Mouse (Mus musculus): Measurements from ENCODE around the gene Gpr15. TPM values are rescaled to one million over a fixed set of nuclear protein-coding genes. Genes with fewer than 3 reads are reported as not detected.
A peak's percentile ranks its signal among the peaks of the same experiment; 100 is the strongest.

Gene Gpr15
- polyA plus RNA-seq, 1 experiment from 2014 or later: 0.11 TPM

- no peaks in the 10 kb centered on the region for H3K9me3 ChIP-seq
- H3K4me1 ChIP-seq: no peaks in the 10 kb centered on the region; the same call in 1 of the 2 replicates
- WGBS: 96% methylated on average over 3 of the region's 3 CpGs
- no peak for ATAC-seq (ENCODE audit: low FRiP score)
- H3K9ac ChIP-seq: no peak overlapping the region
- no peaks in the 10 kb centered on the region for H3K27me3 ChIP-seq
- no peak overlapping the region for H3K27ac ChIP-seq
- peaks cover 32% of the 10 kb centered on the region for H3K36me3 ChIP-seq (replicated peaks)
- no peak overlapping the region for H3K4me2 ChIP-seq
- no peak overlapping the region for H3K4me3 ChIP-seq (replicated peaks)
These were observed 42.2 kb downstream of the Gpr15 start for GRCm38 (mm10) chr16:58676633-58677032.

GRCm38 (mm10) chr16:58676156-58676555 is 42.7 kb downstream of the Gpr15 start:
- ATAC-seq (ENCODE audit: low FRiP score): no peak
- H3K4me1 ChIP-seq: peaks cover 4% of the 10 kb centered on the region
- 89% methylated on average over 7 of the region's 7 CpGs for WGBS
- H3K36me3 ChIP-seq (replicated peaks): peaks cover 32% of the 10 kb centered on the region
- H3K9ac ChIP-seq: no peak overlapping the region
- no peaks in the 10 kb centered on the region for H3K9me3 ChIP-seq
- H3K27ac ChIP-seq: no peak overlapping the region
- no peaks in the 10 kb centered on the region for H3K27me3 ChIP-seq
- no peak overlapping the region for H3K4me3 ChIP-seq (replicated peaks)
- H3K4me2 ChIP-seq: no peak overlapping the region

- Histone ChIP-seq H3K27me3 (no peaks in the 10 kb centered on the region), H3K9ac (no peak overlapping the region), H3K4me2 (no peak overlapping the region), H3K36me3 (replicated peaks) (peaks cover 32% of the 10 kb centered on the region), H3K4me1 (peaks cover 10% of the 10 kb centered on the region), H3K4me3 (replicated peaks) (no peak overlapping the region), H3K9me3 (no peaks in the 10 kb centered on the region), H3K27ac (no peak overlapping the region)
- 93% methylated on average over 13 of the region's 13 CpGs for WGBS
- ATAC-seq (ENCODE audit: low FRiP score): no peak
These were observed 43.6 kb downstream of the Gpr15 start for GRCm38 (mm10) chr16:58675256-58675655.

GRCm38 (mm10) chr16:58673811-58674410 is 45.0 kb downstream of the Gpr15 start:
- H3K4me3 ChIP-seq (replicated peaks): no peak overlapping the region
- peaks cover 10% of the 10 kb centered on the region for H3K4me1 ChIP-seq
- WGBS: 94% methylated on average over 15 of the region's 15 CpGs
- no peak overlapping the region for H3K27ac ChIP-seq
- no peak for ATAC-seq (ENCODE audit: low FRiP score)
- no peak overlapping the region for H3K4me2 ChIP-seq
- H3K9me3 ChIP-seq: no peaks in the 10 kb centered on the region
- H3K36me3 ChIP-seq (replicated peaks): peaks cover 32% of the 10 kb centered on the region
- H3K27me3 ChIP-seq: no peaks in the 10 kb centered on the region
- H3K9ac ChIP-seq: no peak overlapping the region

GRCm38 (mm10) chr16:58672396-58672795 is 46.5 kb downstream of the Gpr15 start:
- no peak for ATAC-seq (ENCODE audit: low FRiP score)
- WGBS: 92% methylated on average over 13 of the region's 13 CpGs
- Histone ChIP-seq H3K27me3 (no peaks in the 10 kb centered on the region), H3K9ac (no peak overlapping the region), H3K36me3 (replicated peaks) (peaks cover 23% of the 10 kb centered on the region), H3K4me1 (peaks cover 10% of the 10 kb centered on the region), H3K4me3 (replicated peaks) (no peak overlapping the region), H3K27ac (no peak overlapping the region), H3K9me3 (no peaks in the 10 kb centered on the region), H3K4me2 (no peak overlapping the region)

- peak overlapping the region; percentile 83; the same call in 1 of the 2 replicates for H3K9ac ChIP-seq
- ATAC-seq (ENCODE audit: low FRiP score): no peak
- H3K4me3 ChIP-seq (replicated peaks): peak overlapping the region; percentile 93
- H3K4me2 ChIP-seq: peak overlapping the region; percentile 72
- 77% methylated on average over 8 of the region's 8 CpGs for WGBS
- no peaks in the 10 kb centered on the region for H3K27me3 ChIP-seq
- peaks cover 10% of the 10 kb centered on the region for H3K4me1 ChIP-seq
- H3K27ac ChIP-seq: no peak overlapping the region
- H3K36me3 ChIP-seq (replicated peaks): peaks cover 22% of the 10 kb centered on the region
- H3K9me3 ChIP-seq: no peaks in the 10 kb centered on the region
These were observed 47.5 kb downstream of the Gpr15 start for GRCm38 (mm10) chr16:58671212-58671985.

- H3K9ac ChIP-seq: peak overlapping the region; percentile 83
These were observed 48.2 kb downstream of the Gpr15 start for GRCm38 (mm10) chr16:58670643-58671042.

GRCm38 (mm10) chr16:58669917-58670630 is 48.8 kb downstream of the Gpr15 start, which contains the start of gene Cpox:
Gene Cpox, plus strand, starts transcription at chr16:58670292.
- Histone ChIP-seq H3K4me2 (peak within 1 kb of the TSS; percentile 72), H3K27me3 (no peaks in the 10 kb centered on the region), H3K9ac (peak within 1 kb of the TSS; percentile 83), H3K9me3 (no peaks in the 10 kb centered on the region), H3K36me3 (replicated peaks) (peaks cover 15% of the 10 kb centered on the region), H3K27ac (peak within 1 kb of the TSS; percentile 76; the same call in 1 of the 2 replicates), H3K4me1 (peaks cover 10% of the 10 kb centered on the region), H3K4me3 (replicated peaks) (peak within 1 kb of the TSS; percentile 93)
- under 1% methylated on average over 51 of the region's 51 CpGs for WGBS
- ATAC-seq (ENCODE audit: low FRiP score): peak; percentile 99

More at GRCm38 (mm10) chr16:58670643-58671042, 48.2 kb downstream of the Gpr15 start:
- H3K27me3 ChIP-seq: no peaks in the 10 kb centered on the region
- peak overlapping the region; percentile 76; the same call in 1 of the 2 replicates for H3K27ac ChIP-seq
- peaks cover 18% of the 10 kb centered on the region for H3K36me3 ChIP-seq (replicated peaks)
- H3K4me2 ChIP-seq: peak overlapping the region; percentile 72
- ATAC-seq (ENCODE audit: low FRiP score): no peak; the same call in 1 of the 2 replicates
- peak overlapping the region; percentile 93 for H3K4me3 ChIP-seq (replicated peaks)
- WGBS: under 1% methylated on average over 24 of the region's 25 CpGs
- no peaks in the 10 kb centered on the region for H3K9me3 ChIP-seq
- H3K4me1 ChIP-seq: peaks cover 10% of the 10 kb centered on the region

GRCm38 (mm10) chr16:58669264-58669663 is 49.6 kb downstream of the Gpr15 start:
- Histone ChIP-seq H3K4me1 (peaks cover 10% of the 10 kb centered on the region), H3K36me3 (replicated peaks) (peaks cover 9% of the 10 kb centered on the region), H3K9ac (no peak overlapping the region; the same call in 1 of the 2 replicates), H3K9me3 (no peaks in the 10 kb centered on the region), H3K27ac (no peak overlapping the region), H3K4me2 (peak overlapping the region; percentile 72; the same call in 1 of the 2 replicates), H3K4me3 (replicated peaks) (no peak overlapping the region), H3K27me3 (no peaks in the 10 kb centered on the region)
- ATAC-seq (ENCODE audit: low FRiP score): no peak
- 73% methylated on average over 5 of the region's 5 CpGs for WGBS

GRCm38 (mm10) chr16:58668586-58668985 is 50.3 kb downstream of the Gpr15 start:
- Histone ChIP-seq H3K4me3 (replicated peaks) (no peak overlapping the region), H3K27me3 (no peaks in the 10 kb centered on the region), H3K9me3 (no peaks in the 10 kb centered on the region), H3K36me3 (replicated peaks) (peaks cover 2% of the 10 kb centered on the region), H3K9ac (no peak overlapping the region), H3K27ac (no peak overlapping the region), H3K4me2 (no peak overlapping the region), H3K4me1 (peaks cover 10% of the 10 kb centered on the region)
- no peak for ATAC-seq (ENCODE audit: low FRiP score)
- 78% methylated on average over 3 of the region's 3 CpGs for WGBS
